ENCODE assay signal across 14 mouse cellular contexts in genomic region chr11:35857395-35858067, GRCm38 (mm10). TPM values are rescaled to one million over a fixed set of nuclear protein-coding genes. Genes with fewer than 3 reads are reported as not detected.
DNase-seq lines count a peak whose midpoint lies in the region; ATAC-seq and TF ChIP-seq lines count a peak whose summit lies in the region.
"Had no signal": no experiment of that assay in that cellular context is flagged by ENCODE, and none has a peak within 500 bp of the region (broad histone marks: within the 10 kb centered on the region; RNA-seq: fewer than 3 reads in every experiment).

No protein-coding gene starts in this region.

- no peak for TF ChIP-seq CTCF in C2C12 (IDR thresholded peaks at IDR 0.05; ENCODE audit: control insufficient read depth, insufficient read depth, insufficient read length)

- no peak for ATAC-seq in hindbrain, embryonic 14.5 days (ENCODE audit: low FRiP score)
- no peak for ATAC-seq in midbrain, embryonic 15.5 days (replicated peaks)
- ATAC-seq in liver, embryonic 11.5 days (replicated peaks; ENCODE audit: low FRiP score) = no peak

- H3K79me3 ChIP-seq in C2C12 (ENCODE audit: low read depth) = no peaks in the 10 kb centered on the region

- no peak for DNase-seq in forebrain, embryonic 10.5 days (ENCODE audit: extremely low spot score, low spot score)
- no peak for DNase-seq in hindbrain, embryonic 14.5 days (ENCODE audit: low spot score)
- no peak for DNase-seq in heart, postnatal 10 days
- no peak for DNase-seq in urinary bladder, postnatal 36 days (ENCODE audit: low spot score in 2 of 2)
- no peak for DNase-seq in liver
- DNase-seq in liver, embryonic 11.5 days (ENCODE audit: low spot score) = no peak
- DNase-seq: B cell, adult 2 months; gastrocnemius, postnatal 36 days; kidney, adult 9 months had no signal

- peak overlapping the region; percentile 90 for H3K27ac ChIP-seq in forebrain, embryonic 10.5 days
- peak overlapping the region; percentile 84 for H3K27ac ChIP-seq in hindbrain, embryonic 14.5 days
- peak overlapping the region; percentile 87 for H3K27ac ChIP-seq in midbrain, embryonic 15.5 days
- H3K27ac ChIP-seq in liver, embryonic 11.5 days (ENCODE audit: low read depth, low read length) = no peak overlapping the region
- H3K27ac ChIP-seq: lung, embryonic 15.5 days had no signal

- no peak overlapping the region for H3K4me3 ChIP-seq in C2C12 (ENCODE audit: insufficient read depth, poor library complexity, severe bottlenecking)
- H3K4me3 ChIP-seq in forebrain, embryonic 10.5 days = no peak overlapping the region
- no peak overlapping the region for H3K4me3 ChIP-seq in hindbrain, embryonic 14.5 days (replicated peaks; ENCODE audit: low read length)
- H3K4me3 ChIP-seq in midbrain, embryonic 15.5 days = no peak overlapping the region
- H3K4me3 ChIP-seq in liver, embryonic 11.5 days (ENCODE audit: low read depth, low read length) = no peak overlapping the region
- H3K4me3 ChIP-seq: lung, embryonic 15.5 days had no signal

- intact Hi-C loops in heart, postnatal 10 days (cut with DNase I) = no loop called here

- H3ac ChIP-seq in C2C12 (ENCODE audit: control insufficient read depth, insufficient read length, low read depth) = no peak overlapping the region

- no peaks in the 10 kb centered on the region for H3K79me2 ChIP-seq in C2C12 (ENCODE audit: control insufficient read depth, insufficient read depth)

- peaks cover 6% of the 10 kb centered on the region; the same call in 1 of the 2 replicates for H3K9me3 ChIP-seq in forebrain, embryonic 10.5 days
- H3K9me3 ChIP-seq in hindbrain, embryonic 14.5 days (ENCODE audit: control insufficient read depth, low read length) = no peaks in the 10 kb centered on the region
- H3K9me3 ChIP-seq in midbrain, embryonic 15.5 days = no peaks in the 10 kb centered on the region
- H3K9me3 ChIP-seq in liver, embryonic 11.5 days (ENCODE audit: control insufficient read depth, low read length) = no peaks in the 10 kb centered on the region
- H3K9me3 ChIP-seq: lung, embryonic 15.5 days had no signal

- 85% methylated on average over 12 of the region's 12 CpGs for WGBS in forebrain, embryonic 10.5 days
- 57% methylated on average over 12 of the region's 12 CpGs for WGBS in hindbrain, embryonic 14.5 days
- 62% methylated on average over 12 of the region's 12 CpGs for WGBS in midbrain, embryonic 15.5 days
- 79% methylated on average over 12 of the region's 12 CpGs for WGBS in liver, embryonic 11.5 days

- peaks cover 5% of the 10 kb centered on the region for H3K27me3 ChIP-seq in C2C12 (ENCODE audit: control insufficient read depth, insufficient read depth, insufficient read length)
- H3K27me3 ChIP-seq in forebrain, embryonic 10.5 days (ENCODE audit: poor library complexity, severe bottlenecking) = no peaks in the 10 kb centered on the region
- no peaks in the 10 kb centered on the region for H3K27me3 ChIP-seq in hindbrain, embryonic 14.5 days (ENCODE audit: control insufficient read depth, insufficient read depth, low read length)
- no peaks in the 10 kb centered on the region for H3K27me3 ChIP-seq in midbrain, embryonic 15.5 days (replicated peaks)
- no peaks in the 10 kb centered on the region for H3K27me3 ChIP-seq in liver, embryonic 11.5 days (replicated peaks; ENCODE audit: control insufficient read depth, insufficient read depth, low read length)
- H3K27me3 ChIP-seq: lung, embryonic 15.5 days had no signal

- peaks cover 53% of the 10 kb centered on the region for H3K4me1 ChIP-seq in forebrain, embryonic 10.5 days
- peaks cover 26% of the 10 kb centered on the region for H3K4me1 ChIP-seq in hindbrain, embryonic 14.5 days (replicated peaks; ENCODE audit: control insufficient read depth, insufficient read depth, low read length)
- peaks cover 25% of the 10 kb centered on the region for H3K4me1 ChIP-seq in midbrain, embryonic 15.5 days
- no peaks in the 10 kb centered on the region for H3K4me1 ChIP-seq in liver, embryonic 11.5 days (replicated peaks; ENCODE audit: control insufficient read depth, insufficient read depth, low read length)
- H3K4me1 ChIP-seq: lung, embryonic 15.5 days had no signal

- peaks cover 4% of the 10 kb centered on the region for H3K36me3 ChIP-seq in C2C12 (ENCODE audit: control insufficient read depth, insufficient read depth)
- H3K36me3 ChIP-seq in forebrain, embryonic 10.5 days (replicated peaks) = peaks cover 59% of the 10 kb centered on the region
- 0 out of 2 replicates have a peak, but pooled peaks cover 7% of the 10 kb centered on the region for H3K36me3 ChIP-seq in hindbrain, embryonic 14.5 days (replicated peaks; ENCODE audit: control insufficient read depth, insufficient read depth)
- H3K36me3 ChIP-seq in midbrain, embryonic 15.5 days (replicated peaks) = no peaks in the 10 kb centered on the region
- no peaks in the 10 kb centered on the region for H3K36me3 ChIP-seq in liver, embryonic 11.5 days (ENCODE audit: control insufficient read depth, insufficient read depth, low read length)

- H3K9ac ChIP-seq in hindbrain, embryonic 14.5 days = no peak overlapping the region
- no peak overlapping the region for H3K9ac ChIP-seq in midbrain, embryonic 15.5 days
- H3K9ac ChIP-seq in liver, embryonic 11.5 days (ENCODE audit: low read depth, low read length) = no peak overlapping the region
- H3K9ac ChIP-seq: lung, embryonic 15.5 days had no signal

- H3K4me2 ChIP-seq in hindbrain, embryonic 14.5 days (replicated peaks) = no peak overlapping the region
- H3K4me2 ChIP-seq in midbrain, embryonic 15.5 days = no peak overlapping the region
- no peak overlapping the region for H3K4me2 ChIP-seq in liver, embryonic 11.5 days
- H3K4me2 ChIP-seq: lung, embryonic 15.5 days had no signal

TF ChIP-seq in C2C12, 6 proteins besides CTCF, POLR2A, EP300 and RAD21:
- TF ChIP-seq MYOG (IDR thresholded peaks at IDR 0.05; ENCODE audit: control insufficient read depth, extremely low read depth, insufficient read length) (no peak), USF1 (IDR thresholded peaks at IDR 0.05; ENCODE audit: low read depth) (peak; percentile 21)

RNA-seq across cellular contexts. Expression of gene Rars, which starts 23.2 kb away (rescaled TPM):
- 87.1 TPM for polyA plus RNA-seq in C2C12 (2012; fragmentation: generic; extraction: Trizol)
- polyA plus RNA-seq in forebrain, embryonic 10.5 days (2016; fragmentation: Nextera tagmentation; extraction: Ambion mirVana) = 118 and 123 TPM in 2 replicates
- polyA plus RNA-seq in hindbrain, embryonic 14.5 days (2014; fragmentation: Nextera tagmentation; extraction: Ambion mirVana) = 72.1 and 75.3 TPM in 2 replicates
- polyA plus RNA-seq in midbrain, embryonic 15.5 days (2015; fragmentation: Nextera tagmentation; extraction: Ambion mirVana) = 68.2 and 68.6 TPM in 2 replicates
- total RNA-seq in heart, postnatal 10 days (2021) = 10 to 100 TPM; 40.9 to 41.5 TPM
- 137 and 141 TPM in 2 replicates for polyA plus RNA-seq in liver, embryonic 11.5 days (2014; fragmentation: Nextera tagmentation; extraction: Ambion mirVana)

RNA-seq across cellular contexts. Expression of gene Fbll1, which starts 58.8 kb away (rescaled TPM):
- polyA plus RNA-seq in C2C12 (2012; fragmentation: generic; extraction: Trizol) = 0.02 TPM
- polyA plus RNA-seq in forebrain, embryonic 10.5 days (2016; fragmentation: Nextera tagmentation; extraction: Ambion mirVana) = 0.12 and 0.14 TPM in 2 replicates
- polyA plus RNA-seq in hindbrain, embryonic 14.5 days (2014; fragmentation: Nextera tagmentation; extraction: Ambion mirVana) = 34.3 and 36.9 TPM in 2 replicates
- polyA plus RNA-seq in midbrain, embryonic 15.5 days (2015; fragmentation: Nextera tagmentation; extraction: Ambion mirVana) = 25.1 and 25.8 TPM in 2 replicates
- total RNA-seq in heart, postnatal 10 days (2021) = not detected
- polyA plus RNA-seq in liver, embryonic 11.5 days (2014; fragmentation: Nextera tagmentation; extraction: Ambion mirVana) = not detected in 2 replicates
- total RNA-seq: gastrocnemius, postnatal 36 days; monocyte, adult 5-6 weeks had no signal
- polyA plus RNA-seq: heart, embryonic 16.5 days had no signal

Comparison
In these comparisons a context has a peak if more than half of its experiments do, and no peak if none do; other contexts are left out.
1. RNA of gene Fbll1, which starts 58.8 kb away (polyA plus RNA-seq): 34.3 to 36.9 TPM in hindbrain, embryonic 14.5 days and 25.1 to 25.8 TPM in midbrain, embryonic 15.5 days; 0.12 to 0.14 TPM in forebrain, embryonic 10.5 days, 0.02 TPM in C2C12 (single experiment) and not detected in liver, embryonic 11.5 days; every median in the first group is over 10 times any median in the second.